Mouse (Mus musculus): ENCODE data around the gene Rnf144a.

DNA sequence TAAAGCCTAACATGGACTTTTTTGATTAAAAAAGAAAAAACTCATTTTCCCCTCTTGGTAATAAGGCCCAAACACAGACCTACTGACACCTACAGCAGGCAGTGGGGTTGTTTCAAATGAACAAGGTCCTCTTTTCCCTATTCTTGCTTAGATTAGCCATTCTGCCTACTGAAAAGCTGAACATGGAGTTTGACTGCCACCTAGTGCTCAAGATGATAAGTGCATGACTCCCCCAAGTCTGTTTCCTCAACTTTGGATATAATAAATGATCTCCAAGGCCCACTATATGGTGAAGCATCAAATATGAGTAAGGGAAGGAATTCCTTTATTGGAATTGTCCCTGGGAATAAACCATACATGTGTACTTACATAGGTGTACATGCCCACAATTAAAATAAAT is 103.5 kb downstream of the Rnf144a start:
- peak; percentile 22 for TF ChIP-seq CTCF (IDR thresholded peaks at IDR 0.05; ENCODE audit: low read depth, low read length)
- TF ChIP-seq POLR2A (IDR thresholded peaks at IDR 0.05; ENCODE audit: insufficient read depth, low read length) = no peak
- TF ChIP-seq EP300 (IDR thresholded peaks at IDR 0.05; ENCODE audit: insufficient read depth, low read depth, low read length) = no peak
